Mouse (Mus musculus) intestine, postnatal 0 days (tissue): Measurements from ENCODE around the gene Tlx2. TPM values are rescaled to one million over a fixed set of nuclear protein-coding genes. Genes with fewer than 3 reads are reported as not detected.

Experiments used
- ATAC-seq: fragments of 200-750 bp; cut with Nextera tagmentation; 2 replicates; pipeline ENCODE4 v1.8.0; 2017; ENCODE audit warnings: mild to moderate bottlenecking, moderate TSS enrichment, moderate library complexity
- H3K27ac ChIP-seq: fragments of 300-500 bp; sonication (generic); 2 replicates; pipeline ENCODE4 v1.5.1; 2014; ENCODE audit warnings: mild to moderate bottlenecking, low read depth, low read length, moderate library complexity
- H3K27me3 ChIP-seq: fragments of 300-500 bp; sonication (generic); replicated peaks from 2 replicates; pipeline ENCODE4 v1.6.1; 2014; ENCODE audit warnings: low read length, mixed read lengths; ENCODE audit not compliant: control insufficient read depth, insufficient read depth
- H3K36me3 ChIP-seq: fragments of 300-500 bp; sonication (generic); 2 replicates; pipeline ENCODE4 v1.6.1; 2014; ENCODE audit warnings: mild to moderate bottlenecking, moderate library complexity; ENCODE audit not compliant: control insufficient read depth, insufficient read depth
- H3K4me1 ChIP-seq: fragments of 300-500 bp; sonication (generic); replicated peaks from 2 replicates; pipeline ENCODE4 v1.6.1; 2014; ENCODE audit warnings: antibody characterized with exemption, low read length, mixed read lengths; ENCODE audit not compliant: control insufficient read depth, insufficient read depth
- H3K4me2 ChIP-seq: fragments of 300-500 bp; sonication (generic); replicated peaks from 2 replicates; pipeline ENCODE4 v1.6.1; 2014; ENCODE audit warnings: low read depth, mild to moderate bottlenecking, moderate library complexity
- H3K4me3 ChIP-seq: fragments of 300-500 bp; sonication (generic); 2 replicates; pipeline ENCODE4 v1.5.1; 2014; ENCODE audit warnings: low read depth, low read length
- H3K9ac ChIP-seq: fragments of 300-500 bp; sonication (generic); 2 replicates; pipeline ENCODE4 v1.6.1; 2014; ENCODE audit warnings: mild to moderate bottlenecking, low read depth, low read length
- H3K9me3 ChIP-seq: fragments of 300-500 bp; sonication (generic); 2 replicates; pipeline ENCODE4 v1.6.1; 2016; ENCODE audit warnings: mixed run types; ENCODE audit not compliant: control insufficient read depth
- CTCF ChIP-seq: sonication (generic); IDR thresholded peaks from 2 replicates; pipeline ENCODE4 v1.5.1; 2016; ENCODE audit warnings: low read depth, mild to moderate bottlenecking, control low read depth, antibody characterized with exemption, moderate library complexity
- WGBS: fragments of 180-500 bp; shearing (Covaris S2); extraction: QIAGEN DNeasy Blood & Tissue Kit; methylation state at CpG from one replicate; pipeline ENCODE4 v1.1.7; 2014; 5-methylcytosine and 5-hydroxymethylcytosine counted together
- polyA plus RNA-seq: library from polyadenylated mRNA; unstranded; fragments of >200 nt; fragmentation: Nextera tagmentation; extraction: Ambion mirVana; gene quantifications from 2 replicates; pipeline ENCODE4 v1.2.1, GENCODE M21; 2015

Tlx2 gene
- polyA plus RNA-seq, 1 experiment from 2014 or later: 7.6 TPM

DNA sequence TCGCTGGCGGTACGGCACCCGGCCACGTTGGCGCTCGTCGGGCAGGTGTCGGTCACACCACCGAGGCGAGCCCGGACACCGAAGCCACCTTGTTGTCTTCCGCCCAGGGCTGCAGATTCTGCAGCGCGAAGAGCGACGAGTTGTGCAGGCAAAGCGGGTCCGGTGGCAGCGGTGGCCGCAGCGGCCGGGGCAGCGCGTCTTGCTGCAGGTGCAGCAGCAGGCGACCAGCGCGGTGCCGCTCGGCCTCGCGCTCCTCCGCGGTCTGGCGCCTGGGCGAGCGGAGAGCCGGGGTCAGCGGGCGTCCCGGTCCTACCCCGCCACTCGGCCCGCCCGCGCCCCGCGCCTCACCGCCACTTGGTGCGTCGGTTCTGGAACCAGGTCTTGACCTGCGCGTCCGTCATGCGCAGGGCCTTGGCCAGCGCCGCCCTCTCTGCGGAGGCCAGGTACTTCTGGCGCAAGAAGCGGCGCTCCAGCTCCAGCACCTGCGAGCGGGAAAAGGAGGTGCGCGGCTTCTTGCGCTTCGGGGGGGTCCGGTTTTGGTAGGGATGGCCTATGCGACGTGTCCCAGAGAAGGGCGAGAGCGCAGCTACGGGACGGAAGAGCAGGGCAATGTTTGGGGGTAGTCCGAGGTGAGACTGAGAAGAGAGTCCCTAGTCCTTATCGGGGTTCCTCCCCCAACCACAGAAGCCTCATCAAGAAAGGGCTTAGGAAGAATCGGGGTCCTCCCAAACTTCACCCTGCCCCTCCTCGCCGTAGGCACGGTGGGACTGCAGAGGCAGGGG lies 1.2 kb downstream of the Tlx2 start:
- H3K27ac ChIP-seq: no peak overlapping the region
- H3K27me3 ChIP-seq: peaks cover 91% of the 10 kb centered on the region
- no peak for TF ChIP-seq CTCF
- ATAC-seq: no peak
- no peaks in the 10 kb centered on the region for H3K9me3 ChIP-seq
- H3K4me2 ChIP-seq: peak overlapping the region; percentile 63
- H3K4me1 ChIP-seq: no peaks in the 10 kb centered on the region; the same call in 1 of the 2 replicates
- WGBS: 1% methylated on average over 78 of the region's 81 CpGs
- no peak overlapping the region for H3K9ac ChIP-seq
- H3K36me3 ChIP-seq: no peaks in the 10 kb centered on the region; the same call in 1 of the 2 replicates
- H3K4me3 ChIP-seq: peak overlapping the region; percentile 39

DNA sequence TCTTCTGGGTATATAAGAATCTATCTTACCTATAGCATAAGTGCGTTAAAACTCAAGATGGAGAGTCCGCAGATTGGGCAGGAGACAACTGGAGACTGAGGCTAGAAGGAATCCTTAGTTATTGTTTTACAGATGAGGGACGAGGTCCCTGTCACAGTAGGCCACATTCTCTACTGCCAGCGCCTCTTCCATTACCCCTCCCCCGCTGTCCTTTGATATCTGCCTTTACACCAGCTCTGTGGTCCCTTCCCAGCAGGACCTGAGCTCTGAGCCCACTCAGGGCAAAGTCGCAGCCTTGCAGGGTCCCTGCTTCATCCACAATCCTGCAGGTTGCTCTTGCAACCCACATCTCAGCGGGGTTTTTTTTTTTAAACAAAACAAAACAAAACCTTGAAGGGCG lies 1.9 kb downstream of the Tlx2 start:
- peak overlapping the region; percentile 63 for H3K4me2 ChIP-seq
- peak overlapping the region; percentile 39 for H3K4me3 ChIP-seq
- H3K4me1 ChIP-seq: no peaks in the 10 kb centered on the region; the same call in 1 of the 2 replicates
- H3K27me3 ChIP-seq: peaks cover 92% of the 10 kb centered on the region
- no peak for TF ChIP-seq CTCF
- no peak for ATAC-seq
- H3K9me3 ChIP-seq: no peaks in the 10 kb centered on the region
- no peak overlapping the region for H3K27ac ChIP-seq
- no peak overlapping the region for H3K9ac ChIP-seq
- 13% methylated on average over 8 of the region's 8 CpGs for WGBS
- no peaks in the 10 kb centered on the region; the same call in 1 of the 2 replicates for H3K36me3 ChIP-seq

DNA sequence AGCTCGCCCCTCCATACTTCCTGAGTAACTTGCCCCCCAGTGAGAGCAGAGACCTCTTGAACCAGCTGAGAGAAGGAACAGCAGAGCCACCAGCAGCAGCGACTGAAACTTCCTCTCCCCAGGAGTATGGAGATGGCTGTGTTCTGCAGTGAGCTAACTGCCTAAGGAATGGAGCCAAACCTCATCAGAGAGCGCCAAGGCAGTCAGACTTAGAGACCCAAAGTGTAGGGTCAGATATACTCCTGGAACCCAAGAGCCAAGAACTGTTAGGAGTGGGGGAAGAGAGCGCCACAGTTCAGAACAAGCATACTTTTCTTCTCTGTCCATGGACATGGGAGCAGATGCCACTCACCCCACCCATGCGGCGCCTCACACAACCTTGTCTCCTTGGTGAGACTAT lies 3.7 kb downstream of the Tlx2 start:
- WGBS: 49% methylated on average over 6 of the region's 6 CpGs

DNA sequence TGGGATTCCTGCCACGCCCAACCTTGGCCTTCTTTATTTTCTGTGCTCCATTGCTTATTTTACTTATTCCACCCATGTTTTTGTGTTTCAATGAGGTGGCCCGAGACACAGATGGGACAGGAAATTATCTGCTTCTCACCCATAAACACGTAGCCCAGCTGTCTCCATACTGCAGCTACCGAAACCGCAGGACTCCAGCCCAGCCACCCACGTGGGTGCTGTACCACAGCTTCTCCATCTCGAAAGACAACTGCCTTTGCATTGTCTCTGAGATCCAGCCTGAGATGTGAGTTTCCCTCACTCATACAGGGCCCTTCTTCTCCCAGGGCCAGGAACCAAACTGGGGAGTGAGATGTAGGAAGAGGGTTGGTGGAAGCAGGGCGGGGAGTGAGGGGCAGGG lies 4.1 kb downstream of the Tlx2 start:
- no peak for TF ChIP-seq CTCF
- 42% methylated on average over 8 of the region's 8 CpGs for WGBS

More for the DNA sequence above, 3.7 kb downstream of the Tlx2 start:
- Histone ChIP-seq H3K36me3 (peaks cover 7% of the 10 kb centered on the region; the same call in 1 of the 2 replicates), H3K27me3 (peaks cover 83% of the 10 kb centered on the region), H3K4me2 (no peak overlapping the region), H3K4me1 (no peaks in the 10 kb centered on the region; the same call in 1 of the 2 replicates), H3K9ac (no peak overlapping the region), H3K4me3 (no peak overlapping the region), H3K9me3 (no peaks in the 10 kb centered on the region), H3K27ac (no peak overlapping the region)
- ATAC-seq: no peak
- no peak for TF ChIP-seq CTCF

DNA sequence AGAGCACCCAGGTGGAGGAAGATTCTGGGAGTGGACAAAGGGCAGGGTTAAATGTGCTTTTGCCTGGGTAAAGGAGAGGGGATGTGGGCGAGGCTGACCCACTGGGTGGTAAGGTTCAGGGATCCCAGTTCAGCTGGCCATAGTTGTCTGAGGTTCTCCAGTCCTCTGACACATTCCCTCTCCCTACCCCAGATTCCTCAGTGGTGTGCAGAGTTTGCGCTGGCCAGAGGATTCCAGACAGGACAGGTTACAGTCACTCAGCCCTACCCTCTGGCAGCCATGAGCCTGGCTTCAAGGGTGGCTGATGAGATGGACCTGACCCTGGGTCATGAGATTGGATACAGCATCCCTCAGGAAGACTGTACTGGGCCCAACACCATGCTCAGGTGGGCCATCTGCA lies 11.4 kb downstream of the Tlx2 start:
- no peak for ATAC-seq
- Histone ChIP-seq H3K9ac (peak overlapping the region; percentile 48), H3K27me3 (peaks cover 11% of the 10 kb centered on the region), H3K9me3 (no peaks in the 10 kb centered on the region), H3K4me2 (peak overlapping the region; percentile 72), H3K27ac (peak overlapping the region; percentile 89), H3K4me3 (peak overlapping the region; percentile 46), H3K4me1 (0 out of 2 replicates have a peak, but pooled peaks cover 4% of the 10 kb centered on the region), H3K36me3 (peaks cover 27% of the 10 kb centered on the region; the same call in 1 of the 2 replicates)
- WGBS: 72% methylated on average over 2 of the region's 2 CpGs
- TF ChIP-seq CTCF: no peak

More for the DNA sequence above, 4.1 kb downstream of the Tlx2 start:
- H3K9me3 ChIP-seq: no peaks in the 10 kb centered on the region
- no peak overlapping the region for H3K4me2 ChIP-seq
- peaks cover 79% of the 10 kb centered on the region for H3K27me3 ChIP-seq
- no peak for ATAC-seq
- H3K36me3 ChIP-seq: peaks cover 11% of the 10 kb centered on the region; the same call in 1 of the 2 replicates
- H3K4me1 ChIP-seq: no peaks in the 10 kb centered on the region; the same call in 1 of the 2 replicates
- H3K4me3 ChIP-seq: no peak overlapping the region
- no peak overlapping the region for H3K9ac ChIP-seq
- H3K27ac ChIP-seq: no peak overlapping the region

DNA sequence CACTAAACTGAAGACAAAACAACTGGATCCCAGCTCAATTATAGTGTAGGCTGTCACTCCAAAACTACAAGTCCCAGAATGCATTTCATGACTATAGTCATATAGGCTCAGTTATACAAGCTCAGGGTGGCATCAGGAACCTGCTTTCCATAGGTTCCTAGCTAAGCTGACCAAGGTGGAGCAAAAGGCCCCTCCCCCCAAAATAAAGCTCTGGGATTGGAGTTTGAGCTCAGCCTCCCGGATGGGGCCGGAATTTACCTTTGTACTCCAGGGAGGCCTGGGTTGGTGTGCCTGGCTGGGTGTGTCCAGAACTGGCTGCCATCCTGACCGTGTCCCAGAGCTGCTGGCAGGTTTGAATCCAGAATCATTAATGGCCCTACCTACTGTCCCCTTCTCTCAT lies 12.3 kb downstream of the Tlx2 start, which contains the start of gene Dqx1:
Dqx1 (plus strand) TSS at position 55 of the 400 bp plus-strand sequence.
- peak within 1 kb of the TSS; percentile 72 for H3K4me2 ChIP-seq
- H3K4me1 ChIP-seq: 0 out of 2 replicates have a peak, but pooled peaks cover 9% of the 10 kb centered on the region
- peaks cover 2% of the 10 kb centered on the region; the same call in 1 of the 2 replicates for H3K27me3 ChIP-seq
- H3K9ac ChIP-seq: peak within 1 kb of the TSS; percentile 48
- no peak for TF ChIP-seq CTCF
- no peaks in the 10 kb centered on the region for H3K9me3 ChIP-seq
- peak; percentile 81 for ATAC-seq
- 26% methylated on average over 3 of the region's 3 CpGs for WGBS
- H3K27ac ChIP-seq: peak within 1 kb of the TSS; percentile 89
- H3K36me3 ChIP-seq: peaks cover 22% of the 10 kb centered on the region; the same call in 1 of the 2 replicates
- H3K4me3 ChIP-seq: peak within 1 kb of the TSS; percentile 46
